Mouse (Mus musculus) CH12.LX (cell line): ENCODE measurements around the gene Fam71e1. TPM values are rescaled to one million over a fixed set of nuclear protein-coding genes. Genes with fewer than 3 reads are reported as not detected.

ENCODE experiments used
- DNase-seq: peaks from one replicate; pipeline ENCODE4 v3.0.0-alpha.2; 2013; ENCODE audit errors: extremely low read depth
- H3K27ac ChIP-seq: 2 replicates; pipeline ENCODE4 v1.5.1; 2012; ENCODE audit warnings: low read depth, mild to moderate bottlenecking, control low read depth, moderate library complexity; ENCODE audit not compliant: insufficient read depth
- H3K27me3 ChIP-seq: replicated peaks from 2 replicates; pipeline ENCODE3; 2012; ENCODE audit warnings: inconsistent platforms
- H3K36me3 ChIP-seq, 2 experiments: replicated peaks in 1 of 2; 2 replicates each; pipeline versions ENCODE3 to v1.6.1; 2012; ENCODE audit warnings: inconsistent platforms in 1 of 2, low read length in 1 of 2, mild to moderate bottlenecking in 1 of 2, mixed read lengths in 1 of 2, moderate library complexity in 1 of 2; ENCODE audit not compliant: control insufficient read depth in 1 of 2, insufficient read depth in 1 of 2
- H3K4me1 ChIP-seq, 2 experiments: 2 replicates each; pipeline ENCODE4 v1.6.1; 2012; ENCODE audit warnings: inconsistent platforms in 1 of 2, moderate library complexity in 1 of 2; ENCODE audit not compliant: insufficient read depth in 2 of 2, control insufficient read depth in 1 of 2
- H3K4me2 ChIP-seq: 2 replicates; pipeline ENCODE4 v1.6.1; 2012; ENCODE audit warnings: low read depth, mild to moderate bottlenecking, control low read depth; ENCODE audit not compliant: poor library complexity, insufficient read depth, severe bottlenecking
- H3K4me3 ChIP-seq, 3 experiments: fragments of 150-350 bp in 1 of 3; sonication (generic) in 1 of 3; replicated peaks in 1 of 3; 2 replicates each; pipeline versions ENCODE3 to v1.5.1; 2011 to 2012; ENCODE audit warnings: low read depth in 2 of 3, low read length in 2 of 3, mild to moderate bottlenecking in 2 of 3, moderate library complexity in 2 of 3, control low read depth in 1 of 3, improper control_type of control experiment in 1 of 3, inconsistent platforms in 1 of 3, mixed read lengths in 1 of 3; ENCODE audit not compliant: poor library complexity in 1 of 3
- H3K79me2 ChIP-seq: replicated peaks from 2 replicates; pipeline ENCODE4 v1.6.1; 2012; ENCODE audit warnings: mild to moderate bottlenecking, moderate library complexity; ENCODE audit not compliant: control insufficient read depth, poor library complexity, insufficient read depth, severe bottlenecking; ENCODE audit errors: extremely low read depth
- H3K9ac ChIP-seq: 2 replicates; pipeline ENCODE4 v1.6.1; 2012; ENCODE audit warnings: low read depth, mild to moderate bottlenecking, control low read depth, moderate library complexity; ENCODE audit not compliant: insufficient read depth
- H3K9me3 ChIP-seq: replicated peaks from 2 replicates; pipeline ENCODE3; 2012; ENCODE audit warnings: low read length, inconsistent platforms, mixed read lengths
- BHLHE40 ChIP-seq: IDR thresholded peaks from 2 replicates; pipeline ENCODE4 v1.6.1; 2011; ENCODE audit warnings: mild to moderate bottlenecking, low read depth, low read length, improper control_type of control experiment
- CHD1 ChIP-seq: IDR thresholded peaks from 2 replicates; pipeline ENCODE4 v1.6.1; 2012; ENCODE audit warnings: low read depth, low read length, improper control_type of control experiment, inconsistent platforms
- CHD2 ChIP-seq: IDR thresholded peaks from 2 replicates; pipeline ENCODE4 v1.6.1; 2011; ENCODE audit warnings: low read length, improper control_type of control experiment
- E2F4 ChIP-seq: IDR thresholded peaks from 2 replicates; pipeline ENCODE4 v1.6.1; 2011; ENCODE audit warnings: low read depth, low read length, improper control_type of control experiment; ENCODE audit not compliant: insufficient replicate concordance
- ELF1 ChIP-seq: IDR thresholded peaks from 2 replicates; pipeline ENCODE4 v1.6.1; 2014; ENCODE audit warnings: low read depth, mild to moderate bottlenecking, inconsistent platforms, low read length, improper control_type of control experiment
- ETS1 ChIP-seq: conservative IDR thresholded peaks from 2 replicates; pipeline ENCODE4 v1.6.1; 2012; ENCODE audit warnings: low read depth, mild to moderate bottlenecking, inconsistent platforms, low read length, improper control_type of control experiment, moderate library complexity
- GABPA ChIP-seq: IDR thresholded peaks from 2 replicates; pipeline ENCODE4 v1.6.1; 2012; ENCODE audit warnings: low read depth, low read length, improper control_type of control experiment, inconsistent platforms; ENCODE audit not compliant: insufficient replicate concordance
- HCFC1 ChIP-seq: IDR thresholded peaks from 2 replicates; pipeline ENCODE4 v1.6.1; 2012; ENCODE audit warnings: low read depth, mild to moderate bottlenecking, inconsistent platforms, low read length, improper control_type of control experiment
- IRF4 ChIP-seq: IDR thresholded peaks from 2 replicates; pipeline ENCODE4 v1.6.1; 2014; ENCODE audit warnings: low read depth, mild to moderate bottlenecking, inconsistent platforms, low read length, improper control_type of control experiment
- JUN ChIP-seq: IDR thresholded peaks from 2 replicates; pipeline ENCODE4 v1.6.1; 2011; ENCODE audit warnings: low read depth, mild to moderate bottlenecking, low read length, improper control_type of control experiment, moderate library complexity; ENCODE audit not compliant: insufficient read depth
- MAFK ChIP-seq: IDR thresholded peaks from 2 replicates; pipeline ENCODE4 v1.6.1; 2011; ENCODE audit warnings: low read length, improper control_type of control experiment; ENCODE audit not compliant: insufficient replicate concordance
- MAZ ChIP-seq: IDR thresholded peaks from 2 replicates; pipeline ENCODE4 v1.6.1; 2012; ENCODE audit warnings: low read depth, mild to moderate bottlenecking, inconsistent platforms, low read length, improper control_type of control experiment, moderate library complexity
- MXI1 ChIP-seq: IDR thresholded peaks from 2 replicates; pipeline ENCODE4 v1.6.1; 2011; ENCODE audit warnings: mild to moderate bottlenecking, low read depth, low read length, improper control_type of control experiment
- NELFE ChIP-seq: IDR thresholded peaks from 2 replicates; pipeline ENCODE4 v1.6.1; 2011; ENCODE audit warnings: low read depth, low read length, improper control_type of control experiment
- NRF1 ChIP-seq: IDR thresholded peaks from 2 replicates; pipeline ENCODE4 v1.6.1; 2014; ENCODE audit warnings: low read depth, mild to moderate bottlenecking, inconsistent platforms, low read length, improper control_type of control experiment, moderate library complexity
- PAX5 ChIP-seq: IDR thresholded peaks from 2 replicates; pipeline ENCODE4 v1.6.1; 2012; ENCODE audit warnings: low read length, inconsistent platforms, mixed read lengths
- POLR2A ChIP-seq: IDR thresholded peaks from 2 replicates; pipeline ENCODE4 v1.6.1; 2011; ENCODE audit warnings: low read depth, mild to moderate bottlenecking, improper control_type of control experiment, low read length
- POLR2AphosphoS2 ChIP-seq: IDR thresholded peaks from 2 replicates; pipeline ENCODE4 v1.6.1; 2011; ENCODE audit warnings: low read depth, low read length, improper control_type of control experiment
- RAD21 ChIP-seq: IDR thresholded peaks from 2 replicates; pipeline ENCODE4 v1.6.1; 2011; ENCODE audit warnings: low read depth, mild to moderate bottlenecking, low read length, improper control_type of control experiment, moderate library complexity
- RCOR1 ChIP-seq: conservative IDR thresholded peaks from 2 replicates; pipeline ENCODE4 v1.6.1; 2012; ENCODE audit warnings: low read depth, mild to moderate bottlenecking, inconsistent platforms, low read length, improper control_type of control experiment
- SIN3A ChIP-seq: IDR thresholded peaks from 2 replicates; pipeline ENCODE4 v1.6.1; 2012; ENCODE audit warnings: low read length, improper control_type of control experiment, inconsistent platforms
- SMC3 ChIP-seq: IDR thresholded peaks from 2 replicates; pipeline ENCODE4 v1.6.1; 2011; ENCODE audit warnings: low read depth, low read length, improper control_type of control experiment
- UBTF ChIP-seq: IDR thresholded peaks from 2 replicates; pipeline ENCODE4 v1.6.1; 2012; ENCODE audit warnings: low read depth, mild to moderate bottlenecking, inconsistent platforms, low read length, improper control_type of control experiment, moderate library complexity
- USF1 ChIP-seq: IDR thresholded peaks from 2 replicates; pipeline ENCODE4 v1.6.1; 2014; ENCODE audit warnings: low read depth, mild to moderate bottlenecking, inconsistent platforms, low read length, improper control_type of control experiment
- USF2 ChIP-seq: conservative IDR thresholded peaks from 2 replicates; pipeline ENCODE4 v1.6.1; 2011; ENCODE audit warnings: low read depth, low read length, improper control_type of control experiment
- ZC3H11A ChIP-seq: IDR thresholded peaks from 2 replicates; pipeline ENCODE4 v1.6.1; 2012; ENCODE audit warnings: low read depth, mild to moderate bottlenecking, inconsistent platforms, low read length, improper control_type of control experiment
- ZKSCAN1 ChIP-seq: IDR thresholded peaks from 2 replicates; pipeline ENCODE4 v1.6.1; 2012; ENCODE audit warnings: low read depth, inconsistent platforms, low read length, improper control_type of control experiment, borderline replicate concordance
- ZMIZ1 ChIP-seq: IDR thresholded peaks from 2 replicates; pipeline ENCODE4 v1.6.1; 2012; ENCODE audit warnings: low read depth, mild to moderate bottlenecking, inconsistent platforms, low read length, improper control_type of control experiment
- ZNF384 ChIP-seq: IDR thresholded peaks from 2 replicates; pipeline ENCODE4 v1.6.1; 2012; ENCODE audit warnings: low read depth, low read length, improper control_type of control experiment, inconsistent platforms
- dilution Hi-C: fragments of 300-500 bp; cut with MboI; formaldehyde crosslinking; loops from 2 replicates; pipeline ENCODE4 v1.14.3; 2020; ENCODE audit warnings: low sequenced_read_pairs; ENCODE audit not compliant: extremely low pct_unique_long_range_greater_than_20kb, extremely low pct_ligation_motif_present
- in situ Hi-C: fragments of 300-500 bp; cut with MboI; formaldehyde crosslinking; loops from 3 replicates; pipeline ENCODE4 v1.14.3; 2019; ENCODE audit warnings: low sequenced_read_pairs, low pct_ligation_motif_present, low pct_unique_long_range_greater_than_20kb, mixed read lengths
- polyA plus RNA-seq: library from polyadenylated mRNA; unstranded; fragments of >175 nt; gene quantifications from 2 replicates; pipeline ENCODE4 v1.2.1, GENCODE M21; 2012; ENCODE audit warnings: low read depth; ENCODE audit not compliant: insufficient read length
- total RNA-seq, 2 experiments: library from RNA; depleted of rRNA; stranded (reverse); fragments of 300-350 nt in 1 of 2; fragments of >200 nt in 1 of 2; gene quantifications; 2 replicates each; pipeline ENCODE4 v1.2.3; 2012 to 2014

Gene Fam71e1
- total and polyA plus RNA-seq, 3 experiments = 0.39 to 1.2 TPM; not detected in 1

GRCm38 (mm10) chr7:44532918-44533745 lies 36.8 kb downstream of the Fam71e1 start (continued):
- TF ChIP-seq PAX5 = no peak

- peak; percentile 44 for DNase-seq
- Histone ChIP-seq H3K4me1 (peaks cover 53 to 69% of the 10 kb centered on the region in 2 experiments), H3K4me2 (peak overlapping the region; percentile 52), H3K27ac (peak overlapping the region; percentile 98), H3K27me3 (no peaks in the 10 kb centered on the region), H3K9me3 (no peaks in the 10 kb centered on the region), H3K36me3 (peaks cover 39 to 68% of the 10 kb centered on the region in 2 experiments), H3K4me3 (peak overlapping the region in 2 of 3 experiments; percentile 11 to 43), H3K79me2 (peaks cover 10% of the 10 kb centered on the region), H3K9ac (no peak overlapping the region; the same call in 1 of the 2 replicates)
- dilution Hi-C loops = no loop called here
- in situ Hi-C loops = no loop called here
- TF ChIP-seq UBTF (0 out of 2 replicates have a peak, but pooled peaks have one; percentile 22), ZMIZ1 (no peak; the same call in 1 of the 2 replicates), CHD1 (no peak)
Observed at GRCm38 (mm10) chr7:44533746-44534045, 37.3 kb downstream of the Fam71e1 start.

- H3K4me3 ChIP-seq = peak overlapping the region in 1 of 3 experiments; percentile 1
- TF ChIP-seq USF2 (no peak), IRF4 (peak; percentile 97), USF1 (no peak; the same call in 1 of the 2 replicates), HCFC1 (no peak), SMC3 (no peak), MAFK (no peak), NELFE (0 out of 2 replicates have a peak, but pooled peaks have one; percentile 26), ZKSCAN1 (no peak), RCOR1 (peak; percentile 65; the same call in 1 of the 2 replicates), CHD2 (0 out of 2 replicates have a peak, but pooled peaks have one; percentile 22), ETS1 (peak; percentile 79), POLR2AphosphoS2 (no peak), BHLHE40 (peak; percentile 89), JUN (no peak), MXI1 (no peak), ZC3H11A (no peak), POLR2A (no peak), SIN3A (peak; percentile 34; the same call in 1 of the 2 replicates), NRF1 (peak; percentile 46; the same call in 1 of the 2 replicates), ZNF384 (no peak), PAX5 (no peak), E2F4 (no peak), RAD21 (no peak), ELF1 (peak; percentile 73), MAZ (peak; percentile 82; the same call in 1 of the 2 replicates), GABPA (no peak)
Observed at GRCm38 (mm10) chr7:44534242-44534641, 37.9 kb downstream of the Fam71e1 start.

More at GRCm38 (mm10) chr7:44534242-44534641, 37.9 kb downstream of the Fam71e1 start:
- Histone ChIP-seq H3K27me3 (no peaks in the 10 kb centered on the region), H3K4me2 (peak overlapping the region; percentile 52), H3K27ac (peak overlapping the region; percentile 98), H3K36me3 (peaks cover 39 to 68% of the 10 kb centered on the region in 2 experiments), H3K4me1 (peaks cover 53 to 72% of the 10 kb centered on the region in 2 experiments), H3K79me2 (peaks cover 10% of the 10 kb centered on the region), H3K9ac (no peak overlapping the region), H3K9me3 (no peaks in the 10 kb centered on the region)
- DNase-seq = peak; percentile 91
- in situ Hi-C loops = no loop called here
- dilution Hi-C loops = no loop called here
